Mouse (Mus musculus) forebrain, embryonic 10.5 days (tissue): ENCODE measurements around the gene Lipc. TPM values are rescaled to one million over a fixed set of nuclear protein-coding genes. Genes with fewer than 3 reads are reported as not detected.
"Not testable (repeated sequence)": the region's sequence is repeated elsewhere in the genome, so short reads cannot be mapped to it uniquely, and the experiment has no call there.

Experiments used
- DNase-seq: peaks from one replicate; pipeline ENCODE4 v3.0.0-alpha.2; 2017; ENCODE audit warnings: low spot score; ENCODE audit errors: extremely low spot score
- H3K27ac ChIP-seq: fragments of 300-500 bp; sonication (generic); 2 replicates; pipeline ENCODE4 v1.5.1; 2016; ENCODE audit warnings: mild to moderate bottlenecking
- H3K27me3 ChIP-seq: fragments of 300-500 bp; sonication (generic); 2 replicates; pipeline ENCODE4 v1.6.1; 2016; ENCODE audit warnings: mild to moderate bottlenecking; ENCODE audit not compliant: poor library complexity, severe bottlenecking
- H3K36me3 ChIP-seq: fragments of 300-500 bp; sonication (generic); replicated peaks from 2 replicates; pipeline ENCODE4 v1.6.1; 2016; ENCODE audit warnings: mild to moderate bottlenecking, moderate library complexity
- H3K4me1 ChIP-seq: fragments of 300-500 bp; sonication (generic); 2 replicates; pipeline ENCODE4 v1.6.1; 2016
- H3K4me3 ChIP-seq: fragments of 300-500 bp; sonication (generic); 2 replicates; pipeline ENCODE4 v1.5.1; 2016; ENCODE audit warnings: mild to moderate bottlenecking, moderate library complexity
- H3K9me3 ChIP-seq: fragments of 300-500 bp; sonication (generic); 2 replicates; pipeline ENCODE4 v1.6.1; 2016; ENCODE audit warnings: mild to moderate bottlenecking, moderate library complexity
- WGBS: fragments of 180-500 bp; shearing (Covaris S2); methylation state at CpG from one replicate; pipeline ENCODE4 v1.1.7; 2016; 5-methylcytosine and 5-hydroxymethylcytosine counted together
- polyA plus RNA-seq: library from polyadenylated mRNA; unstranded; fragments of >200 nt; fragmentation: Nextera tagmentation; extraction: Ambion mirVana; gene quantifications from 2 replicates; pipeline ENCODE4 v1.2.1, GENCODE M21; 2016

Gene Lipc
- polyA plus RNA-seq, 1 experiment from 2014 or later, result not detected

DNA sequence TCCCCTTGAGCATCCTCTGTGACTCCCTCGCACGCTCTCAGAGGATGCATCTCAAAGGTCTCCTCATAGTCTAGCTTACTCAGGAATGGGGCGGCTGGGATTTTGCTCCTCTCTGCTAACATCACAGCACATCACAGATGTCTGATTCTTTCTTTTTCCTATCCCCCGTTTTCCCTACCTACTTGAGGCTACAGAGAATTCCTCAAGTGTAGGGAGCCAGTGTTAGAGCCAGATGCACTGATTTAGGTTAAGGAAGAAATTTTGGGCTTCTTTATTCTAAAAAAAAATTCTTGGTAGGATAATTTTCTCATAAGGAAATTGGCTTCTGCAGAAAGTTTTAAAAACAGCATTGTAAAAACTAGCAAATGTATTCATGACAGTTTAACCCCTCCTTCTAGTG, 84.6 kb downstream of the Lipc start:
- Histone ChIP-seq H3K4me3 (no peak overlapping the region), H3K36me3 (no peaks in the 10 kb centered on the region), H3K9me3 (no peaks in the 10 kb centered on the region), H3K27ac (no peak overlapping the region), H3K4me1 (peaks cover 13% of the 10 kb centered on the region), H3K27me3 (no peaks in the 10 kb centered on the region)
- 83% methylated on average over 4 of the region's 4 CpGs for WGBS
- DNase-seq, result no peak

- no peaks in the 10 kb centered on the region for H3K9me3 ChIP-seq
- H3K27ac ChIP-seq, result no peak overlapping the region
- WGBS, result 84% methylated on average over 8 of the region's 8 CpGs
- peaks cover 18% of the 10 kb centered on the region for H3K4me1 ChIP-seq
- H3K27me3 ChIP-seq, result no peaks in the 10 kb centered on the region
- no peak overlapping the region for H3K4me3 ChIP-seq
- no peak for DNase-seq
- H3K36me3 ChIP-seq, result no peaks in the 10 kb centered on the region
These were observed 88.0 kb downstream of the Lipc start for GRCm38 (mm10) chr9:70864039-70864438.

DNA sequence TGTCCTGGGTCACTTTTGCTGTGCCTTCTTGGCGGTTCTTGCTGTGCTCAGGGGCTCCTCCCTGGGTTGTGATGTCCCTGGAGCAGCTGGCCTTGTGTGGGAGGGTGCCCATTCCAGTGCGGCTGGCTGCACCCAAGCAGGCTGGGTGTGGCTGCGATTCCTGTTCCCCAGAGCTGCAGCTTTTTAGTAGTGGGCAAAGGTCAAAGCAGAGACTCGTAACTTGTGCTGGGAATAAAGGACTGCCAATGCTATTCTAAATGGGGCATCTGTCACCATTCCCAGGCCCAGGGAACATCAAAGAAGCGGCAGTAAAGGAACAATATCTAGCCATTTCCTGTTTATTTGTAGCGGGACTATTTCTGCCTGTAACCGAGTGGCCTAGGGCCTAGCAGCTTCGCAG, 88.7 kb downstream of the Lipc start:
- H3K4me3 ChIP-seq, result no peak overlapping the region
- DNase-seq, result no peak
- no peaks in the 10 kb centered on the region for H3K36me3 ChIP-seq
- H3K9me3 ChIP-seq, result no peaks in the 10 kb centered on the region
- WGBS, result 49% methylated on average over 8 of the region's 8 CpGs
- no peaks in the 10 kb centered on the region for H3K27me3 ChIP-seq
- peaks cover 18% of the 10 kb centered on the region for H3K4me1 ChIP-seq
- peak overlapping the region; percentile 62; the same call in 1 of the 2 replicates for H3K27ac ChIP-seq

- H3K36me3 ChIP-seq, result no peaks in the 10 kb centered on the region
- H3K4me3 ChIP-seq, result no peak overlapping the region
- no peak overlapping the region for H3K27ac ChIP-seq
- no peak for DNase-seq
- H3K9me3 ChIP-seq, result no peaks in the 10 kb centered on the region
- peaks cover 18% of the 10 kb centered on the region for H3K4me1 ChIP-seq
- WGBS, result 77% methylated on average over 5 of the region's 5 CpGs
- H3K27me3 ChIP-seq, result no peaks in the 10 kb centered on the region
These were observed 92.8 kb downstream of the Lipc start for GRCm38 (mm10) chr9:70859233-70859632.

GRCm38 (mm10) chr9:70855868-70856267, 96.2 kb downstream of the Lipc start:
- no peak overlapping the region for H3K27ac ChIP-seq
- 86% methylated on average over 6 of the region's 6 CpGs for WGBS
- peaks cover 8% of the 10 kb centered on the region for H3K4me1 ChIP-seq
- no peak overlapping the region for H3K4me3 ChIP-seq
- DNase-seq, result no peak
- no peaks in the 10 kb centered on the region for H3K36me3 ChIP-seq
- H3K9me3 ChIP-seq, result no peaks in the 10 kb centered on the region
- H3K27me3 ChIP-seq, result no peaks in the 10 kb centered on the region

- no peaks in the 10 kb centered on the region for H3K9me3 ChIP-seq
- H3K4me3 ChIP-seq, result no peak overlapping the region
- 82% methylated on average over 6 of the region's 6 CpGs for WGBS
- H3K36me3 ChIP-seq, result no peaks in the 10 kb centered on the region
- no peaks in the 10 kb centered on the region for H3K27me3 ChIP-seq
- DNase-seq, result no peak
- no peak overlapping the region for H3K27ac ChIP-seq
- H3K4me1 ChIP-seq, result peaks cover 8% of the 10 kb centered on the region
These were observed 97.1 kb downstream of the Lipc start for GRCm38 (mm10) chr9:70854950-70855349.

DNA sequence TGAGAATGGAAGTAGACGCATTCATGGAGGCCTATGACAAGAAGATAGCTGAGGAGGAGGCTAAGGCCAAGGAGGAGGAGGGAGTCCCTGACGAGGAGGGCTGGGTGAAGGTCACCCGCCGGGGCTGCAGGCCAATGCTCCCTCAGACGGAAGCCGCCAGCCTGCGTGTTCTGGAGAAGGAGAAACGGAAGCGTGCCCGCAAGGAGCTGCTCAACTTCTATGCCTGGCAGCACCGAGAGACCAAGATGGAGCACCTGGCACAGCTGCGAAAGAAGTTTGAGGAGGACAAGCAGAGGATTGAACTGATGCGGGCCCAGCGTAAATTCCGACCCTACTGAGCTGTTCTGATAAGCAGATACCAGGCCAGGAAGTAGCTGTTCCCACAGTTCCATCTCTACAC, 98.9 kb downstream of the Lipc start:
- H3K27me3 ChIP-seq, H3K36me3 ChIP-seq, H3K4me3 ChIP-seq, H3K9me3 ChIP-seq, H3K4me1 ChIP-seq, DNase-seq, H3K27ac ChIP-seq: not testable (repeated sequence)
- 89% methylated on average over 15 of the region's 15 CpGs for WGBS

- no peak for DNase-seq
- Histone ChIP-seq H3K27me3 (no peaks in the 10 kb centered on the region), H3K36me3 (no peaks in the 10 kb centered on the region), H3K4me1 (peaks cover 18% of the 10 kb centered on the region), H3K9me3 (no peaks in the 10 kb centered on the region), H3K27ac (no peak overlapping the region), H3K4me3 (no peak overlapping the region)
- WGBS, result 89% methylated on average over 3 of the region's 3 CpGs
These were observed 100.5 kb downstream of the Lipc start for GRCm38 (mm10) chr9:70851533-70851932.

DNA sequence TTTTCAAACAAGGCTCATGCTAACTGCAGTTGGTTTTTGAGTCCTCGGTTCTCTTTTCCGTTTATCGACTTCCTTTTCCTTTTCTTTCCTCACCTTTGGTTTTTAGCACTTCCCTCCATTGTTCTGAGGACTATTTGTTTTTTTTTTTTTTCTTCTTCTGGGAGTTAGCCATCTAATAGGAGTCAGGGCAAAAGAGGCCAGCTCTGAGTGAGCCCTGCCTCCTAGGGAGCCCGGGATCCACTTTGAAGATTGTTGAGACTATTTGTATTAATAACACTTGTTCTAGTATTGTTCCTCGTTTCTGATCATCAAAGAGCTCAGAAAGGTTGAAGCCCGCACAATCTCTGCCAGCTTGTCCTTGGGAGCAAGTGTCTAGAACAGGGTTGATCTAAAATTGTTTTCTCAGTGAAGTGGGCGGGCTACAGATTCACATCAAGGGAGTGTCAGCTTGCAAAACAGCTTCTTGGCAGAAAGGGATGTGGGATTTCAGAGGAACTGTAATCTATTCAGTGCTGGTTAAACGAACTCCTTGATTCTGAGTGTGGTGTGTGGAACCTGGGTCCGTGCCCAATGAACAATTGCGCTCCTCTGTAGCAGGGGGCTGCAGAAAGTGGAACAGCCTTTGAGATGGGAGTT, 103.8 kb downstream of the Lipc start:
- Histone ChIP-seq H3K4me1 (peaks cover 18% of the 10 kb centered on the region), H3K9me3 (no peaks in the 10 kb centered on the region), H3K27ac (no peak overlapping the region), H3K27me3 (no peaks in the 10 kb centered on the region), H3K36me3 (no peaks in the 10 kb centered on the region), H3K4me3 (no peak overlapping the region)
- no peak for DNase-seq
- WGBS, result 62% methylated on average over 10 of the region's 10 CpGs

DNA sequence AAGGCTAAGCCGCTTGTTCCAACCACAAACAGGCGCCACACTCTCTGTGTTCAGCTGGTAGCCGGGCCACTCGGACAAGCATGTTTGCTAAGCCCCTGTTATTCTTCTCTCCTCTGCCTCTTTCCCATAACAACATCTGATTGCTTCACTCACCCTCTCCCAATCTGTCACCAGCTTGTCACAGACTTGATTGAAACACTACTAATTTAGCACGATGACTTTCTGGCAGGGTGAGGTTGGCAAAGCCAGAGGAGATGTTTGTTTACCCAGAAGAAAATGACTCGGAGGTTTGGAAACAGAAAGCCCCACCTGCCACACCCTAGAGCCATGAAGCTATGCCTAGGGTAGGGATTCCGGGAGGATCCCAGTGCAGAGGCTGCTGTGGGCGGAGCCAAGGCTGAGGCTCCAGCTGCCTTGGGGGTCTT, 104.4 kb downstream of the Lipc start:
- DNase-seq, result no peak
- Histone ChIP-seq H3K27ac (0 out of 2 replicates have a peak overlapping the region, but pooled peaks have one; percentile 11), H3K4me1 (peaks cover 18% of the 10 kb centered on the region), H3K36me3 (no peaks in the 10 kb centered on the region), H3K4me3 (no peak overlapping the region), H3K27me3 (no peaks in the 10 kb centered on the region), H3K9me3 (no peaks in the 10 kb centered on the region)
- WGBS, result 49% methylated on average over 8 of the region's 8 CpGs

DNA sequence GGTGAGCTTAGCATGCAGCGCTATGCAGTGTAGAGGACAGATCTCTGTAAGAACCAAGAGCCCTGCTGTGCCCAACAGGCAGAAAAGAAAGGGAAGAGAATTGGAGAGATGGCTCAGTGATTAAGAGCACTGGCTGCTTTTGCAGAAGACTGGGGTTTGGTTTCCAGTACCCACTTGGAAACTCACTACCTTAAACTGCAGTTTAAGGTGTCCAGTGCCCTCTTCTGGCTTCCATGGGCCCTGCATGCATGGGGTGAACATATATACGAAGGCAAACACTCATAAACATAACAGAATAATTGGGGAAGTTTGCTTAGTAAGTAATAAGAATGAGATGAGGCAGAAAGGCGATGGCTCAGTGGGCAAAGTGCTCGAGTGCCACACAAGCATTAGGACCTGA, 108.8 kb downstream of the Lipc start:
- Histone ChIP-seq H3K4me1 (peaks cover 25% of the 10 kb centered on the region), H3K27ac (no peak overlapping the region), H3K27me3 (no peaks in the 10 kb centered on the region), H3K4me3 (no peak overlapping the region), H3K9me3 (no peaks in the 10 kb centered on the region), H3K36me3 (no peaks in the 10 kb centered on the region)
- DNase-seq, result no peak
- 85% methylated on average over 4 of the region's 4 CpGs for WGBS

GRCm38 (mm10) chr9:70842300-70842941, 109.6 kb downstream of the Lipc start:
- DNase-seq, result no peak
- Histone ChIP-seq H3K27ac (no peak overlapping the region), H3K4me1 (peaks cover 16% of the 10 kb centered on the region), H3K36me3 (no peaks in the 10 kb centered on the region), H3K9me3 (no peaks in the 10 kb centered on the region), H3K27me3 (no peaks in the 10 kb centered on the region), H3K4me3 (no peak overlapping the region)
- WGBS, result 90% methylated on average over 5 of the region's 6 CpGs

DNA sequence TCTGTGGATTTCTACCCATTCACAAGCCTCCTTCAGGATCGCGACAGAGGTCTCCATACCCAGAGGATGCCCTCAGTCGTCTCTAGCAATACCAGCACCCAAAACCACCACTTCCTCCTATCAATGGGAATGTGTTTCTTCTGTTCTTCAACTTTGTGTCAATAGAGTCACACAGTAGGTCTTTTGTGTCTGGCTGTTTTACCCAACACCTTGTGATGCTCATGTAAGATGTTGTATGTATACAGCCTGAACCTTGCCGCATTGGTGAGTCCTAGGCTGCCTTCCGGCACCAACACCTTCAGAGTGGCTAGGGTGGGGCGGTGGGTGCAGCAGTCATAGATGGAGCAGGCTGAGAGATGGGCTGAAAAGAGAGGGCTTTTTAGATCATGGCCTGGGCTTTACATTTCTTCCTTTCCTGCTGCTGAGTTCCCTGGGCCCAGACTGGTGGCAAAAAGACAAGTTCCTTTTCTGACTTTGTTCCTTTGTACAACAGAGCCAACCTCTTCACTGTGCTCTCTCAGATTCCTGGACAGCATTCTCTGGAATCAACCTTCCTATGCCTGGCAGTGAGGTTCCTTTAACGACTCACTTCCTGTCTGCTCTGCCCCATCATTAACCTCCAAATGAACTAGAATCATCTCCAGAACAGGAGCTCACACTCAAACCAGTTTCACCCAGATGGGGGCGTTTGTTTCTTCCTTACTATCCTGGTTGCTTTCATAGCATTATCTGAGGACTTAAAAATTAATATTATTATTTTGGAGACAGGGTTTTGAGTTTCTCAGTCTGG, 110.4 kb downstream of the Lipc start:
- WGBS, result 83% methylated on average over 8 of the region's 8 CpGs
- H3K9me3 ChIP-seq, result no peaks in the 10 kb centered on the region
- peaks cover 15% of the 10 kb centered on the region for H3K4me1 ChIP-seq
- no peaks in the 10 kb centered on the region for H3K36me3 ChIP-seq
- H3K27me3 ChIP-seq, result no peaks in the 10 kb centered on the region
- no peak for DNase-seq
- H3K4me3 ChIP-seq, result no peak overlapping the region
- H3K27ac ChIP-seq, result 0 out of 2 replicates have a peak overlapping the region, but pooled peaks have one; percentile 26
